In the genomic region with DNA sequence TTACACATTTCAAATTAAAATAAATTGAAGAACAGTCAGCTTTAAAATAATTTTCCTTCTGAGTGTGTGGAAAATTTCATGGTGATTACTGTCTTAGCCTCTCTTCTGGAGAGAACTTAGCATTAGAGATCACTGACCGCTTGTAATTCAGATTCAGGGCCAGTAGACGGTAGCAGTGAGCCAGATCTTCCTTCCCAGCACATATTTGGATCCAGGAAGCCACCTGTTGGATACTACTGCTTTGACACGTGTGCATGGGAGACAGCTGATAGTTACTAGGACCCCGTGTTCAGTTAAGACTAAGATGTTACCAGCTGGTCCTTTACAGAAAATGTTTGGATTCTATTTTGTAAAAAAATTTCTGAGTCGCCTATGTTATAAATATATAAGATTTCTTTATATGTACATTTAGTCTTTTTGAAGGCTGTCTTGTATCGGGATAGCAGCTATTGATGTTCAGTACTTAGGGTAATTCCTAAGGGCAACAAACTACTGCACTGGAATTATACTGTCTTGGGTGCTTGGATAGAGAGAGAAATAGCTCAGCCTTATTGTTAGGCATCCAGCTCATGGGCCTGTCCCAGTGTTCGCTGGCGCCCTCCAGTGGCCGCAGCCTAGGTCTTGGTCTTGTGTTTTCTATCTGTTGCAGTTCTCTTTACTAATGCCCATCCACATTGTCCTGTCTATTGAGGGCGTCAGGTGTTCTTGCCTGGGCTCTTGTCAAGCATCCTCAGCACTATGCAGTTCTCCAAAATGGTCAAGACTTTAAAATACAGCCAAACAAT, we compare ENCODE assay signal across 8 mouse cellular contexts.
DNase-seq lines count a peak whose midpoint lies in the region; ATAC-seq and TF ChIP-seq lines count a peak whose summit lies in the region.

No protein-coding gene starts in this region.

- no peaks in the 10 kb centered on the region for H3K4me1 ChIP-seq in neural tube, embryonic 15.5 days
- H3K4me1 ChIP-seq in kidney, adult 2 months (ENCODE audit: control insufficient read depth, insufficient read depth, low read length) = peaks cover 5% of the 10 kb centered on the region; the same call in 1 of the 2 replicates
- H3K4me1 ChIP-seq in limb, embryonic 11.5 days (ENCODE audit: control insufficient read depth, insufficient read depth, low read length) = no peaks in the 10 kb centered on the region
- H3K4me1 ChIP-seq in midbrain, embryonic 16.5 days (ENCODE audit: control insufficient read depth, insufficient read depth, low read length) = no peaks in the 10 kb centered on the region

- H3K9ac ChIP-seq in neural tube, embryonic 15.5 days (replicated peaks) = no peak overlapping the region
- no peak overlapping the region for H3K9ac ChIP-seq in limb, embryonic 11.5 days (ENCODE audit: low read length)
- H3K9ac ChIP-seq in midbrain, embryonic 16.5 days (ENCODE audit: low read depth, low read length) = no peak overlapping the region

- H3K9me3 ChIP-seq in neural tube, embryonic 15.5 days (replicated peaks) = no peaks in the 10 kb centered on the region
- no peaks in the 10 kb centered on the region for H3K9me3 ChIP-seq in limb, embryonic 11.5 days (ENCODE audit: control insufficient read depth, low read length)
- H3K9me3 ChIP-seq in midbrain, embryonic 16.5 days (replicated peaks; ENCODE audit: control insufficient read depth, low read length, poor library complexity, severe bottlenecking) = no peaks in the 10 kb centered on the region

- ATAC-seq in neural tube, embryonic 15.5 days (ENCODE audit: low FRiP score) = no peak
- ATAC-seq in limb, embryonic 11.5 days (ENCODE audit: insufficient number of reproducible peaks, low FRiP score, low TSS enrichment, low read depth) = peak; percentile 65; the same call in 1 of the 2 replicates
- ATAC-seq in midbrain, embryonic 16.5 days = peak; percentile 67; the same call in 1 of the 2 replicates

- peak; percentile 74 for DNase-seq in neural tube, embryonic 10.5 days (ENCODE audit: extremely low spot score, low spot score)
- peak; percentile 88 for DNase-seq in embryo, embryonic 10.5 days (ENCODE audit: low spot score)
- peak; percentile 67 for DNase-seq in gastrocnemius, postnatal 25 days
- peak; percentile 82 for DNase-seq in kidney, adult 2 months
- DNase-seq in limb, embryonic 11.5 days (ENCODE audit: low spot score) = peak; percentile 85
- DNase-seq in spleen, postnatal 14 days (ENCODE audit: low spot score in 2 of 2) = peak; percentile 67 to 78

- TF ChIP-seq POLR2A in kidney, adult 2 months (IDR thresholded peaks at IDR 0.05; ENCODE audit: low read depth, low read length) = no peak

- H3K27ac ChIP-seq in neural tube, embryonic 15.5 days (replicated peaks) = no peak overlapping the region
- no peak overlapping the region for H3K27ac ChIP-seq in kidney, adult 2 months (ENCODE audit: insufficient read depth, low read depth, low read length)
- H3K27ac ChIP-seq in limb, embryonic 11.5 days (replicated peaks; ENCODE audit: low read depth, low read length) = no peak overlapping the region
- no peak overlapping the region for H3K27ac ChIP-seq in midbrain, embryonic 16.5 days (ENCODE audit: low read length)

- H3K4me2 ChIP-seq in neural tube, embryonic 15.5 days = no peak overlapping the region
- no peak overlapping the region for H3K4me2 ChIP-seq in limb, embryonic 11.5 days (ENCODE audit: low read depth, severe bottlenecking)
- H3K4me2 ChIP-seq in midbrain, embryonic 16.5 days (ENCODE audit: low read length) = no peak overlapping the region

- 46% methylated on average over 10 of the region's 10 CpGs for WGBS in neural tube, embryonic 15.5 days
- WGBS in kidney, adult 2 months = 43% methylated on average over 10 of the region's 10 CpGs
- WGBS in limb, embryonic 11.5 days = 47% methylated on average over 10 of the region's 10 CpGs
- WGBS in midbrain, embryonic 16.5 days = 44% methylated on average over 10 of the region's 10 CpGs

- peak; percentile 81 for TF ChIP-seq CTCF in kidney, adult 2 months (conservative IDR thresholded peaks at IDR 0.05; ENCODE audit: insufficient read depth, insufficient read length, low read depth, low read length)

- H3K36me3 ChIP-seq in neural tube, embryonic 15.5 days = peaks cover 57% of the 10 kb centered on the region
- H3K36me3 ChIP-seq in kidney, adult 2 months (ENCODE audit: control insufficient read depth, insufficient read depth, low read length) = peaks cover 4% of the 10 kb centered on the region
- H3K36me3 ChIP-seq in limb, embryonic 11.5 days (ENCODE audit: control insufficient read depth, insufficient read depth, low read length) = peaks cover 12% of the 10 kb centered on the region; the same call in 1 of the 2 replicates
- H3K36me3 ChIP-seq in midbrain, embryonic 16.5 days (ENCODE audit: control insufficient read depth, insufficient read depth, low read length) = peaks cover 21% of the 10 kb centered on the region

- no peak overlapping the region for H3K4me3 ChIP-seq in neural tube, embryonic 15.5 days (replicated peaks)
- H3K4me3 ChIP-seq in kidney, adult 2 months (ENCODE audit: insufficient read depth, low read depth, low read length) = no peak overlapping the region
- no peak overlapping the region for H3K4me3 ChIP-seq in limb, embryonic 11.5 days (ENCODE audit: low read depth, low read length)
- H3K4me3 ChIP-seq in midbrain, embryonic 16.5 days (ENCODE audit: low read depth, low read length) = no peak overlapping the region

- no peaks in the 10 kb centered on the region for H3K27me3 ChIP-seq in neural tube, embryonic 15.5 days (replicated peaks)
- H3K27me3 ChIP-seq in kidney, adult 2 months (replicated peaks; ENCODE audit: control insufficient read depth, insufficient read depth, low read length) = no peaks in the 10 kb centered on the region
- H3K27me3 ChIP-seq in limb, embryonic 11.5 days (ENCODE audit: control insufficient read depth, insufficient read depth, low read length) = no peaks in the 10 kb centered on the region
- H3K27me3 ChIP-seq in midbrain, embryonic 16.5 days (ENCODE audit: control insufficient read depth, insufficient read depth, low read depth, low read length) = no peaks in the 10 kb centered on the region
